ENCODE assay signal across 8 mouse cellular contexts in genomic region chr10:70540456-70541195, GRCm38 (mm10).
A peak's percentile ranks its signal among the peaks of the same experiment; 100 is the strongest.
DNase-seq lines count a peak whose midpoint lies in the region; ATAC-seq and TF ChIP-seq lines count a peak whose summit lies in the region.

No protein-coding gene starts in this region.

- peak; percentile 17 for DNase-seq in heart, postnatal 0 days (ENCODE audit: low spot score)
- DNase-seq in heart, postnatal 36 days, result no peak
- peak; percentile 64 for DNase-seq in midbrain, embryonic 14.5 days
- DNase-seq in embryo, embryonic 11.5 days (ENCODE audit: low read depth, low spot score), result peak; percentile 38
- peak; percentile 69 for DNase-seq in retina, postnatal 1 day
- DNase-seq in c-Kit-positive CD71-positive TER-119-positive erythroid progenitor cells, embryonic 14.5 days (ENCODE audit: low spot score), result no peak
- DNase-seq in right cerebral cortex, adult 18-20 months, result no peak

- H3K27ac ChIP-seq in heart, postnatal 0 days (ENCODE audit: low read depth), result no peak overlapping the region
- no peak overlapping the region for H3K27ac ChIP-seq in midbrain, embryonic 14.5 days (replicated peaks; ENCODE audit: low read depth, low read length)
- H3K27ac ChIP-seq in midbrain, embryonic 16.5 days (ENCODE audit: low read length), result no peak overlapping the region

- WGBS in heart, postnatal 0 days, result 78% methylated on average over 9 of the region's 9 CpGs
- 86% methylated on average over 9 of the region's 9 CpGs for WGBS in midbrain, embryonic 14.5 days
- 86% methylated on average over 9 of the region's 9 CpGs for WGBS in midbrain, embryonic 16.5 days

- no peaks in the 10 kb centered on the region for H3K4me1 ChIP-seq in heart, postnatal 0 days (ENCODE audit: control insufficient read depth, insufficient read depth)
- H3K4me1 ChIP-seq in midbrain, embryonic 14.5 days (ENCODE audit: control insufficient read depth, insufficient read depth, low read length), result no peaks in the 10 kb centered on the region
- H3K4me1 ChIP-seq in midbrain, embryonic 16.5 days (ENCODE audit: control insufficient read depth, insufficient read depth, low read length), result no peaks in the 10 kb centered on the region

- no peaks in the 10 kb centered on the region for H3K27me3 ChIP-seq in heart, postnatal 0 days (ENCODE audit: control insufficient read depth, insufficient read depth, low read length)
- H3K27me3 ChIP-seq in midbrain, embryonic 14.5 days (ENCODE audit: control insufficient read depth, insufficient read depth, low read length), result no peaks in the 10 kb centered on the region
- no peaks in the 10 kb centered on the region for H3K27me3 ChIP-seq in midbrain, embryonic 16.5 days (ENCODE audit: control insufficient read depth, insufficient read depth, low read depth, low read length)

- peak; percentile 43 for TF ChIP-seq CTCF in heart, postnatal 0 days (IDR thresholded peaks at IDR 0.05; ENCODE audit: low read depth)

- H3K4me2 ChIP-seq in heart, postnatal 0 days (ENCODE audit: low read depth, low read length), result no peak overlapping the region
- H3K4me2 ChIP-seq in midbrain, embryonic 14.5 days (ENCODE audit: low read length), result no peak overlapping the region
- no peak overlapping the region for H3K4me2 ChIP-seq in midbrain, embryonic 16.5 days (ENCODE audit: low read length)

- no peak for TF ChIP-seq EP300 in heart, postnatal 0 days (IDR thresholded peaks at IDR 0.05; ENCODE audit: low read depth)

- H3K4me3 ChIP-seq in heart, postnatal 0 days (ENCODE audit: low read depth, low read length), result no peak overlapping the region
- H3K4me3 ChIP-seq in midbrain, embryonic 14.5 days (replicated peaks; ENCODE audit: low read depth, low read length), result no peak overlapping the region
- no peak overlapping the region for H3K4me3 ChIP-seq in midbrain, embryonic 16.5 days (ENCODE audit: low read depth, low read length)

- intact Hi-C loops in heart, postnatal 36 days (cut with DNase I), result loop anchor here (2.0 kb wide), 1 partner anchor 172 kb away; no protein-coding TSS in a partner anchor

- H3K36me3 ChIP-seq in heart, postnatal 0 days (replicated peaks; ENCODE audit: control insufficient read depth, insufficient read depth, low read length), result 0 out of 2 replicates have a peak, but pooled peaks cover 5% of the 10 kb centered on the region
- peaks cover 46% of the 10 kb centered on the region for H3K36me3 ChIP-seq in midbrain, embryonic 14.5 days (ENCODE audit: control insufficient read depth, insufficient read depth, low read length)
- peaks cover 25% of the 10 kb centered on the region for H3K36me3 ChIP-seq in midbrain, embryonic 16.5 days (ENCODE audit: control insufficient read depth, insufficient read depth, low read length)

- H3K9me3 ChIP-seq in heart, postnatal 0 days (replicated peaks; ENCODE audit: control insufficient read depth, low read length), result no peaks in the 10 kb centered on the region
- no peaks in the 10 kb centered on the region for H3K9me3 ChIP-seq in midbrain, embryonic 14.5 days (ENCODE audit: control insufficient read depth, low read length)
- H3K9me3 ChIP-seq in midbrain, embryonic 16.5 days (replicated peaks; ENCODE audit: control insufficient read depth, low read length, poor library complexity, severe bottlenecking), result no peaks in the 10 kb centered on the region

- ATAC-seq in heart, postnatal 0 days (ENCODE audit: insufficient read depth, low read depth), result no peak
- ATAC-seq in midbrain, embryonic 14.5 days (ENCODE audit: low FRiP score, low TSS enrichment), result no peak
- no peak for ATAC-seq in midbrain, embryonic 16.5 days

- no peak overlapping the region for H3K9ac ChIP-seq in heart, postnatal 0 days (replicated peaks; ENCODE audit: low read depth, low read length)
- H3K9ac ChIP-seq in midbrain, embryonic 14.5 days (replicated peaks; ENCODE audit: low read length), result no peak overlapping the region
- H3K9ac ChIP-seq in midbrain, embryonic 16.5 days (ENCODE audit: low read depth, low read length), result no peak overlapping the region

Comparison
In these comparisons a context has a peak if more than half of its experiments do, and no peak if none do; other contexts are left out.
1. DNase-seq: peak in heart, postnatal 0 days (single experiment), midbrain, embryonic 14.5 days (single experiment), embryo, embryonic 11.5 days (single experiment) and retina, postnatal 1 day (single experiment); none in heart, postnatal 36 days (0 of 2), c-Kit-positive CD71-positive TER-119-positive erythroid progenitor cells, embryonic 14.5 days (single experiment) and right cerebral cortex, adult 18-20 months (single experiment).